Mouse (Mus musculus) forelimb bud, embryonic 11.5 days (tissue): ENCODE data around the gene Gabrp.

ENCODE experiments used
- DNase-seq: peaks from one replicate; pipeline ENCODE4 v3.0.0-alpha.2; 2012; ENCODE audit warnings: low read depth, low spot score

Gabrp gene

DNA sequence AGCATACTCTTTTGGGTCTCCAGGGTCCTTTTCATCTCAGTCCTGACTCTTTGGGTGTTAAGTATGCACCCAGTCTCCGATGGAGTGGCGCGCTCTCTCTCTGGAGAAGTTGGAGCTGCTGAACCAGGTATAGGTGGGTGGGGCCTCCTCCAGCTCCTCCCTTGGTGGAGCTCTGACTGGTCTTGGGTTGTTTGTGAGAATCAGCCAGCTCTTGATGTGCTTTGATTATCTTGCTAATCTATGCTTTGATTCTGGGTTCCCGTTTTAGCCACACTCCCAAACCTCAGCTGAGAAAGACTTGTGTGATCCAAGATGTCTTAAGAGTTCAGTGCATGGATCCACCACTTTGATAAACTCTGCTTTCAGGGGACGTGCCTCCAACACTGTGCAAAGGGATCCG lies at the start of gene Gabrp:
Gabrp (minus strand) TSS at position 101 of the 400 bp plus-strand sequence.
- no peak for DNase-seq

DNA sequence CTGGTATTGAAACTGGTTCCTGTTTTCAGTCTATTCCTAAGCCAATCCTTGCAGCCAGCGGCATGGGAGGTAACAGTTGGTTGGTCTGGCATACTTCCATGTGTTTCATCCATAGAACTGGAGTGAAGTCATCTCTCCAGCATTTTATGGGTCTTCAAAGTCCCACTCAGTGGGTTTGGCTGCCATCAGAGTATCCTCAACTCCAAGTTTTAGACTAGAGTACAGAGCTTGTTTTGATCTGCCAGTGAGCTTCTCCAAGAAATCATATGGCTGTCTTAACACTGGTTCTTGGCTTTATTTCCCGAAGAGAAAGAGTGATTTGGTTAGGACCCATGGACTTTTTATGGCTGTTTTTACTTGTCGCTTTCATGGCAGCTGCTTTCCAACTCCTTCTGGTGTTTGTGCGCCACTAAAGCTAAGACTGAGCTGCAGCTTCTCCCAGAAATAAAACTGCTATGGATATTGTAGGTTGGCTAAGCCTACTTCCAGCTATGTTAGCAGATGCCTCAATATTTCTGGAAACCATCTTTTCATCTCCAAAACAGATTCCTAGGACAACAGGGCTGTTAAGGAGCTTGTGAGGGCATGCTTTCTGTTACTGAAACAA lies 48.5 kb upstream of the Gabrp start:
- no peak for DNase-seq

DNA sequence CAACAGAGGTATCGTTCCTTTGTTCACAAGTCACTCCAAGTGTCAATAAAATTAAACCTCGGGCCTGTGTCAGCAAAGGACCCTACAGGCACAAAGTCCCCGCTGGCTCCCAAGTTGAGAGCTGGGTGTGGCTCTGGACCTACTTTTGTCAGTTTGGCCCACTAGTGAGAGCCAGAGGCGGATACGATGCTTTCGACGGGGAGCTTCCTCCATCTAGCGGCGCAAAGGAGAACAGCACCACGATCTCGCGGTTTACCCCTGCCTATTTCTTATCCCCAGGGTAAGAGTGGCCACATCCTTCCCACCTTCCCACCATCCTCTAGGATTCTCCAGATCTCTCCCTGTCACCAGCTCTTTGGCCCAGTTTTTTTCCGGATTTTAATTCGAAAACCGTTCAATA lies 35.5 kb upstream of the Gabrp start:
- DNase-seq: peak; percentile 70

DNA sequence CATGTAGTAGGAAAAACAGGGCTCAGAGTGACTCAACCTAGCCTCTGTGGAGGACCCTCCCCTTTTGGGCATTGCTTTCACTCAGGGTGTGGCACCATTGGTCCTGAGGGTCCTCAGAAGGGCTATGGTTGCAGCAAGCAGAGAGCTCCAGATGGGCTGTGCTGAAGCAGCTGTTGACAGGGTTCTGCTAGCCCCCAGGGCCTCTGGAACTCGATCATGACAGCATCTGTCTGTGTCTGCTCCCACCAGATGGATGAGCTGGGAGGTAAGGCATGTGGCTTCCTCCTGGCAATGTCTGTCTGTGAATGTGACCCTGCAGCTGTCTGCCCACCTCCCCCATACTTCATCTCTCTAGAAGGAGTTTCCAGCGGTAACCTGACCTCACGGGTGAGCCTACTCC lies 29.0 kb upstream of the Gabrp start:
- peak; percentile 35 for DNase-seq

DNA sequence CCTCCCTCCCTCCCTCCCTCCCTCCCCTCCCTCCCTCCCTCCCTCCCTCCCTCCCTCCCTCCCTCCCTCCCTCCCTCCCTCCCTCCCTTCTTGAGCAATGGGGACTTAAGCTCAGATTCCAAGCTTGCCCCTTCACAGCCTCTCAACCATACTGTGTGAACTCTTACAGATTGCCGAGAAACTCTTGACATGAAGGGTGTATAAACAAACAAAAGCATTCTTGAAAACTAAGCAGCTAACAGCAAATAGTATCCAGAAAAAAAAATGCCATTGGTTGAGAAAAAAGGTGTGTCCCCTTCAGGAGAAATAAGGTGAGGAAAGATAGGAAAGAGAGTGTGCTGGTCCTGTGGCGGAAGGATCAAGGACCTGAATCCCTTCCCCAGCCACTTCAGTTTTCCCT lies 24.4 kb upstream of the Gabrp start:
- DNase-seq: no peak

DNA sequence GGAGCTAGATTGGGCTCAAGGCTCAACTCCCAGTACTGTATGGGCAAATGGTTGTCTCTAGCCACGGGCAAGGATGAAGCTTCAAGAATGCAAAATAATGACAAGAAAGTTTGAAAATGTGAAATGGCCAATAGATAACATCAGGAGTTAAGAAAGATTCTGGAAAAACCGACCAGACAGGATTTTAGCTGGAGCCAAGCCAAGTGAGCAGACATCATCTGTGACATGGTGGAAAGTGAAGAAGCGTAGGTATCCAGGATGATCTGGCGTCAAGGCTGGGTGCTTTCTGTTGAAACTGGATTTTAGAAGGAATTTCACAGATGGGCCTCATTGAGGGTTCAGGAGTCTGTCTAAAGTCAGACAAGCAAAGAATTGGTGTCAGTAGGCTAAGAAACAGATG lies 20.2 kb upstream of the Gabrp start, which contains the start of gene D130052B06Rik:
D130052B06Rik (plus strand) TSS at position 317 of the 400 bp plus-strand sequence.
- DNase-seq: no peak

DNA sequence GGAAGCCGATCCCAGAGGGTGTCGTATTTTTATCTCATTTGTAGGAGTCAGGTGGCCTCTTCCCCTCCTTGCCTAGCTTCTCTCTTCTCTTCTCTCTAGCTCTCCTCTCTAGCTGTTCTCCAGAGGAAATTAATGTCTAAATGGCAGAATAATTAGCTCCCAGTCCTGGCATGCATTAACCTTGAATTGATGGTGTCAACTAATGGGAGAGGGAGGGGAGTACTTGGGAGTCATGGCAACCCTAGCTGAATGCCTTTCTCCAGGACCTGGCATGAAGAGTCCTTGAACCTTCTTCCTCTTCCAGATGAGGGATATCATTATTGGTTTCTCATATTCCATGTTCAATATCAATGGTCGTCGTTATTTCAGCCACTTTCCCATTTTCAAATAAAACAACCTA lies 17.9 kb upstream of the Gabrp start:
- no peak for DNase-seq

DNA sequence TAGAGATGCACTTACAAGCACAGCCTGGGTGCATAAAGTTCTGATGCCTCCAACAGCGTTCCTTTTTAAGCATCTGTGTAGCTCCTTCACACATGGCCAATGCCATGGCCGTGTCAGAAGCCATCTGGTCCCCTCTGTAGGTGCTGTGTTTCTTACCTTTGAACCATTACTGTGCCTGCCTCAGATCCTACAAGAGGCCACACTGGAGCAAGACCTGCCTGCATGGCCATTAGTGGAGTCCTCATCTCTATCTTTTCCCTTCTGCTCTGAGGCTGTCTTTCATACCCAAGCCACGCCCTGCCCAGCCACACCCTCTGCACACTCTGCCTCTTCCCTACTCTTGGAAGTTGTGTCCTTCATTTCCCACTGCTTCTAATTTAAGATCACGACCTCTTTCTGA lies 14.1 kb upstream of the Gabrp start:
- DNase-seq: no peak

DNA sequence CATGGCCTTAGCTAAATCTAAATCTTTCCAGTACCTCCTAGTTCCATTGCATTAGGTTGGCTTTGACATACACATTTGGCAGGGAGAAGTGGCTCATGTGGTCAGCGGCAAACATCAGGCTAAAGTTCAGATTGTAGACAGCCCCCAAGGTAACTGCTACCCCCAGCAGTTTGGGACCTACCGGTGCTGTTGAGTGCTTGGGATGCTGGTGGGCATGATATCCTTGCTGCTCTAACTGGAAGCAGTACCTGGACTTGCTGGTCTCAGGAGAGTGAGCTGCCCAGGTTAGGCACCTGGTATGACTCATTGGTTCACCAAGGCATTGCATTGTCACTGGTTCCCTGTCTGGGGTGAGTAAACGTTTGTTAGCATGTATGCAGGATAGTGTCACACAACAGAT lies 12.0 kb upstream of the Gabrp start:
- no peak for DNase-seq

DNA sequence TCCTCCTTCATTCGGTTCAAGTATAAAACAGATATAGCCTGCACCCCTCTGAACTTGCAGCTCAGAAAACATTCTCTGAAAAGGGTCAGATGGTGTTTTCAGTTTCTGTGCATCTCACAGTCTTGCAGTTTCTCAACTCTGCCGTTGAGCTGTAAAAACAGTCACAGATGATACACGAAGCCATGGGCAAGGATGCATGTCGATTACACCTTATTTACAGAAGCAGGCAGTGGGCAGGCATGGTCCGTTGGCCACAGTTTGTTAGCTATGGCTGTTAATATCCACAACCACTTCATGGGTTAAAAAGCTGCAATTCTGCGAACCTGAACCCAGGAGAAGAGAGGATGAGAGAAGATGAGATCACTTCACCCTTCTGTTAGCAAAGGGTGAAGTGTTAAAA lies 7.9 kb upstream of the Gabrp start:
- no peak for DNase-seq

DNA sequence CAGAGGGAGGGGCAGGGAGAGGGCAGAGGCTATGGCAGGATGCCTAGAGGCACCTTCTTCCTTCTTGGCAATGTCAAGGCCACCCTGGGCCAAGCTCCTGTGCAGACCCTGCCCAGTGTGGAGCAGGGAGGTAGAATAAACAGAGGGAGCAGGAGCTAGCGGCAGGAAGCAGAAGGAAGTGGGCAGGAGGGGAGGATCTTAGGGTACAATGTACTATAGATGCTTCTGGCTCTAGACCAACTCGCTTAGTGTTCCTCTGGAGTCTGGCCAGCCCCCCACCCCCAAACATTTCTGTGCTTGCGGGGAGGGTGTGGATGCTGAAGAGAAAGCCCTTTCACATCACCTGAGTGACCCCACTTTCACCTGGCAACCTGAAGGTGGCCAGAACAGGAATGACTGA lies 862 bp upstream of the Gabrp start:
- no peak for DNase-seq

DNA sequence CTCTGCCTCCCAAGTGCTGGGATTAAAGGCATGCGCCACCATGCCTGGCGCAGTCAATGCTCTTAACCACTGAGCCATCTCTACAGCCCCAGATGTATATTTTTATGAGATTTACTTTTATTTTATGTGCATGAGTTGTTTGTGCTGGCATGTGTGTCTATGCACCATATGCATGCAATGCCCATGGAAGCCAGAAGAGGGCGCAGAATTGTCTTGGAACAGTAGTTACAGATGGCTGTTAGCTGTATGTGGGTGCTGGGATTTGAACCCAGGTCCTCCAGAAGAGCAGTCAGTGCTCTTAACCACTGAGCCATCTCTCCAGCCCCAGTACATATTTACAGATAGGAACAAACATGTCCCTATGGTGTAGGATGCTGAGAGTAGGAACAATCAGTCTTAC lies 3.8 kb downstream of the Gabrp start:
- no peak for DNase-seq

DNA sequence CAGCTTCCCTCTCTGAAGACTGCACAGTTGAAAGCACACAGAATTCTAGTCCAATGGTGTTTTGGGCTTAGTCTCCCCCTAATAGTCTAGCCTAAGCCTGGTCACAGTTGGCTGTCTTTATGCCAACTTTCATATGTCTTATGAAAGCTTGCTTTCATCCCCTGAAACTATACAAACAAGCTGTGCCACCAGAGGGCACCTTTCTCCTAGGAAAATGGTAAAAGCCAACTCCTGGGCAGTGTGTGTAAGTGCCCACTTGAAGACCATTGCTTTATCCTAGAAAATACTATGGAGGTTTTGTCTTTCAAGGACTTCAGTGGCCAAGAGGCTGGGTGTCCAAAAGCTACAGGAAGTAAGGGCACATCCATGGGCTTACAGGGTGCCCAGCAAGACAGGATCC lies 8.3 kb downstream of the Gabrp start:
- DNase-seq: no peak

DNA sequence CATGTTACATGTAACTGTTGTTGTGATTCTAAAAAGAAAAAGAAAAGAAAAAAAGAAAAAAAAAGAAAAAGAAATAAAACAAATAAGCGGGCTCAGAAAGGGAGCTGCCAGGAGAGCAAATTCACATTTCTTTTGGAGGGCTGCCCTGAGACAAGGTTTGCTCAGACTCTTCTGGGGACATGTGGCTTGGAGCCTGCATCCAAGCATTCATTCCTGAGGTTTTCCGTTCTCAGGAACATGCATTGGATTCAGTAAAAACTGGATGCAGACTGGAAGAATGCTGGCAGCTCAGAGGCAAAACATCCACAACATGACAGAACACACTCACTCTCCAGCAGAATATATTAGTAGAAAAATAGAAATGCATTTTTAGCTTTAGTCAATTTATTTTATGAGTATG lies 14.8 kb downstream of the Gabrp start:
- no peak for DNase-seq

DNA sequence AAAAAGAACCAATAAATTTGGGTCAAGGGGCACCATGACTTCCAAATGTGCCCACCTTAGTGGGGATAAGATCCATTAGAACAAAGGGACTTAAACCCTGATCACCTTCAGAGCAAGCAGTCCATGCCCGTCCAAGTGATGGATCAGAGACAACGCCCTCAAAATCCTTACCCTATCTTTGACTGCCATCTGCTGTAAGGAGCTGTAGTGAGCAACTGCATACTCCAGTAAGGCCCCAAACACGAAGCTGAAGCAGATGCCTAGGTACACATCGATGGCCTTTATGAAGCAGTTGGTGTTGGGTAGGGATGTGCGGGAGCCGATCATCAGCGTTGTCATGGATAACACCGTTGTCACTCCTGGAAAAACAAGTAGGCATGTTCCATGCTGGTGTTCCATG lies 24.6 kb downstream of the Gabrp start:
- DNase-seq: no peak

DNA sequence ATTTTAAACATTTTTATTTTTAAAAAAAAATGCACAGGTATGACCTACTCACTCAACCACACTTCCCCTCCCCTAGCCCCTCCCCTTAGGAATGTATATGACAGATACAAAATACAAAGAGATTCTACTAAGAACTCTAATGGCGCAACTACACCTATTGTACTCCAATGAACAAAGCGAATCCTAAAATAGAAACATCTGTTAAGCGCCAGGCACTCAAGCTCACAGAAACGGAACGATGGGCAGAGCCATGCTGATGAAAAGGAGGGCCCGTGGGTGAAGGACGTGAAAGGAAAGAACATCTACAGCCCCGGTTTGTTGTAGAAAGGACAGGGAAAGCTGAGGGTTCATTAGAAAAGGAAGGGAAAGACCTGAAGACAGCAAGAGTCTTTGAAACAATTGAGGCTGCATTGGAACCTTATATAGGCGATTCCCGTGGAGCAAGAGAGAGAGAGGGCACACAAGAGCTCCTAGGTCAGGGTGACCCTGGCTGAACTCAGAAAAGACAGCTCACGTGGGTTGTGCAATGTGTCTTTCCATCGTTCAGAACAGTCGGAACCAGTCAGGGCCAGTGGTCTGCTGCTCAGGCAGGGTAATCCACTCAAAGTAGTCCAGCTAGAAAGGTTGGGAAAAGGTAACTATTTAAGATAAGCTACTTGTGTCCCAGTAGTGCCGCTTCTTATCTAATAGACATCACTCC lies 27.7 kb downstream of the Gabrp start:
- DNase-seq: no peak

DNA sequence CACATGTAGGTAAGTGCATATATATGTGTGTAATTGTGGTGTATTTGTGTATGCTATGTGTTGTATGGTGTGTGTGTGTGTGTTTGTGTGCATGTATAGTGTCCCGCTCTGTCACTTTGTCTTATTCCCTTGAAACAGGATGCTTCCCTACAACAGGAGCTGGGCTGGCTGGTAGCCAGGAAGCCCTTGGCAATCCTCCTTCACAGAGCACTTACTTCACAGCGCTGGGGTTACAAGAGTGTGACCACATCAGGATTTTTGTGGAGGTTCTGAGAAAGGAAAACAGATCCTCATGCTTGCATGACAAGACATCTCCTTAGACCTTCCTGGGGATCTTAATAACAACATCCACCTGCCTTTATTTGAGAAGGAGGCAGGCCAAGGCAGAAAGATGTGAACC lies 31.4 kb downstream of the Gabrp start:
- no peak for DNase-seq

DNA sequence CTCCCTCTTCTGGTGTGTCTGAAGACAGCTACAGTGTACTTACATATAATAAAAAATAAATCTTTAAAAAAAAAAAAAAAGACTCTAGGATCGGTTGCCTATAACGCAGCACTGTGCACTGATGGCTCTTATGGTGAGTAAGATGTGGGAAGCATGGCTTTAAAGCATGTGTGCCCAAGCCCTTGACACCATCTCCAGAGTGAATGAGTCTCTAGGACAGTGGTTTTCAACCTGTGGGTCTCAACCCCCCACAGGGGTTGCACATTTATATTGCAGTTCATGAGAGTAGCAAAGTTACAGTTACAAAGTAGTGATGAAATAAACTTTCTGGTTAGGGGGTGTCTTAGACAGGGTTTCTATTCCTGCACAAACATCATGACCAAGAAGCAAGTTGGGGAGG lies 33.8 kb downstream of the Gabrp start:
- no peak for DNase-seq

DNA sequence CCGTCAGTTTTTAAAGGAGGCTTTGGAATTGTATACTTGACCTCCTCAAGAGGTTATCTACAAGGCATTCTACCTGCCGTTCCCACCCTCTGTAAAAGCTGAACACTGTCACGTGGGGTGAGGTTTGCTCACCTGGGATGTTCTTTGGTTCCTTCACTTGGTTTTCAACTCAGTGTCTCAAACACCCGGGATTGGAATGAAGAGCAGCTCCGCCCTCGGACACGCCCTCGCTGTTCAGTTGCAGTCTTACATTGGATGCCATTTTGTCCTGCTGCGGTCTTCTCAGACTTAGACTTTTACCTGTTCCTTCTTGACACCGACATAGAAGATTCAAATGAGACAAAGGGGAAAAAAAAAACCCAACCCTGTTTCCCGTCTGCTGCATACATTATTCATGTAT lies 34.6 kb downstream of the Gabrp start:
- DNase-seq: no peak

DNA sequence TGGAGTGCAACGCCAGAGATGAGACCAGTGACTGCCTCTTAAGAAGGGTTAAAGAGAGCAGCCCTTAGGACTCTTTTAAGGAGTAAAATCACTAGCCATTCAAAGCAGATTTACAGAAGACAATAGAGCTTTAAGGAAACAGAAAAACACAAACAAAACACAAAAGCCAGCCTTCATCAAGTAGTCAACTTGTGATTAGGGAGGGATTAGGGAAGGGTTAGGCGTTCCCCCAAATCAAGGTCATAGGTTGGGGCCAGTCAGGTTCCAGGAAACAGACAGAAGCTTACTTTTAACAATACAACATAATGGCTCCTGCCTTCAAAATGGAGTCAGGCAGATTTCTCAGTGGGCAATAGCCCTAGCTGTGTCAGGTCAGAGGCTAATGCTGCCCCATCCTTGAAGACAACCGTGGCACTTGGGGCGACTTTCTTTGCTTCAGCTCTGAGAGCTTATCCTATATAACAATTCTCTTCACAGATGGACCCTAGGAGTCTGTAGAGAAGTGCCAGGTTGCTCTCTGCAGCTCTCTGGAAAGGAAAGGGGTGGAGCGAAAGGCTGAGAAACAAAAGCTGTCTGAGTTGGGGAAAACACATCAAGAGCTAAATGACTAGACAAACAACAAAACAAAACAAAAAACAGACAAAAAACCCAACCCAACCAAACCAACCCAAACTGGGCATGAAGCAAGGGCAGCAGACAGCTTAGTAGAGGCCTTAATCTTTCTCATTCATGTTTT lies 41.2 kb downstream of the Gabrp start:
- DNase-seq: no peak

DNA sequence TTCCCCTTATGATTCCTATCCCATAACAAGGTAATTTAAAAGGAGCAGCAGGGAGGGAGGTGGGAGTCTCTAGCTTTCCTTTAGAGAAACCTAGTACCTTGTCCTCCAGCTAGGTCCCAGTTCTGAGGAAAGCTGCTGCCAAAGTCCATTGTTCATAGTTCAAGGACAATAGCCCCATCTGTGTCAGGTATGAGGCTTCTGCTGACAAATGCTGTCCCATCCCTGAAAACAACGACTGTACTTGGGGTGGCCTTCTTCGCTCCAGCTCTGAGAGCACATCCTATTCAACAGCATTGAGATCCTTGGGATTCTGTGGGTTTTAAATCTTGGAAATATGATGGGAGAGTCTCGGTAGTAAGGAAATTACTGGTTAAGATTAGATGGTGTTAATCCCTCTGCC lies 42.1 kb downstream of the Gabrp start:
- no peak for DNase-seq

DNA sequence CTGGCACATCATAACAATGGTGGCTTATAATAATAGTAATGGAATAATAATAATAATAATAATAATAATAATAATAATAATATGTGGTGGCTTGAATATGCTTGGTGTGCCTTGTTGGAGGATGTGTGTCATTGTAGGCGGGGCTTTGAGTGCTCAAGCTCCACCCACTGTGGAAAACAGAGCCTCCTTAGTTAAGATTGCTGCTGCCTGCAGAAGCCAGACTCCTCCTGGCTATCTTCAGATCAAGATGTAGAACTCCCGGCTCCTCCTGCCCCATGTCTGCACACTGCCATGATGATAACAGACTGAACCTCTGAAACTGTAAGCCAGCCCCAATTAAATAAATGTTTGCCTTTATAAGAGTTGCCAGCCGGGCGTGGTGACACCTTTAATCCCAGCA lies 44.2 kb downstream of the Gabrp start:
- DNase-seq: no peak

DNA sequence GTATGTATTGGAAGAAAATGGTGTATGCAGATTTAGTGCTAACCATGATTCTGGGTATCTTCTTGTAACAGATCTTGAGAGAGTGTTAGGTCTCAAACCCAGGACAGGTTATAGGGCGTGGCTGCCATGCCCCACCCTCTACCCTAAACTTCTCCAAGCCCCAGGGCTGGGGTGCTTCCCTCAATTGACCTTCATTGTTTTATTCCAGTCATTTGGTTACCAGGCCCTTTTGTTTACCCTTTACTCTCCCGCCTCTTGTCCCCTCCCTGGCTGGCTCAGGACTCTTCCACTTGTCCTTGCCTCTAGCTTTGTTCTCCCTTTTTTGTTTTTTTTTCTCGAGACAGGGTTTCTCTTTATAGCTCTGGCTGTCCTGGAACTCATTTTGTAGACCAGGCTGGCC lies 45.2 kb downstream of the Gabrp start:
- DNase-seq: no peak
